Mouse (Mus musculus) neural tube, embryonic 14.5 days (tissue): Measurements from ENCODE around the gene Ankrd54. TPM values are rescaled to one million over a fixed set of nuclear protein-coding genes. Genes with fewer than 3 reads are reported as not detected.
A peak's percentile ranks its signal among the peaks of the same experiment; 100 is the strongest.

Experiments used
- ATAC-seq: fragments of 200-750 bp; cut with Nextera tagmentation; 2 replicates; pipeline ENCODE4 v1.8.0; 2017; ENCODE audit warnings: low read depth, mild to moderate bottlenecking, moderate TSS enrichment, moderate library complexity
- H3K27ac ChIP-seq: fragments of 300-500 bp; sonication (generic); 2 replicates; pipeline ENCODE4 v1.5.1; 2014; ENCODE audit warnings: low read depth, mild to moderate bottlenecking, control low read depth, low read length, moderate library complexity, mixed read lengths
- H3K27me3 ChIP-seq: fragments of 300-500 bp; sonication (generic); 2 replicates; pipeline ENCODE4 v1.6.1; 2014; ENCODE audit warnings: low read length; ENCODE audit not compliant: control insufficient read depth, insufficient read depth
- H3K36me3 ChIP-seq: fragments of 300-500 bp; sonication (generic); 2 replicates; pipeline ENCODE4 v1.6.1; 2014; ENCODE audit warnings: low read length, mixed read lengths; ENCODE audit not compliant: control insufficient read depth, insufficient read depth
- H3K4me1 ChIP-seq: fragments of 300-500 bp; sonication (generic); 2 replicates; pipeline ENCODE4 v1.6.1; 2014; ENCODE audit warnings: low read length; ENCODE audit not compliant: control insufficient read depth, insufficient read depth
- H3K4me2 ChIP-seq: fragments of 300-500 bp; sonication (generic); 2 replicates; pipeline ENCODE4 v1.6.1; 2014; ENCODE audit warnings: mild to moderate bottlenecking, low read depth, low read length, control low read depth
- H3K4me3 ChIP-seq: fragments of 300-500 bp; sonication (generic); 2 replicates; pipeline ENCODE4 v1.5.1; 2014; ENCODE audit warnings: low read depth, low read length, control low read depth, mixed read lengths
- H3K9ac ChIP-seq: fragments of 300-500 bp; sonication (generic); replicated peaks from 2 replicates; pipeline ENCODE4 v1.6.1; 2014; ENCODE audit warnings: low read depth, mild to moderate bottlenecking, control low read depth, low read length, mixed read lengths
- H3K9me3 ChIP-seq: fragments of 300-500 bp; sonication (generic); 2 replicates; pipeline ENCODE4 v1.6.1; 2016; ENCODE audit warnings: low read length; ENCODE audit not compliant: control insufficient read depth
- WGBS: fragments of 180-500 bp; shearing (Covaris S2); extraction: QIAGEN DNeasy Blood & Tissue Kit; methylation state at CpG from one replicate; pipeline ENCODE4 v1.1.7; 2014; 5-methylcytosine and 5-hydroxymethylcytosine counted together
- polyA plus RNA-seq: library from polyadenylated mRNA; unstranded; fragments of >200 nt; fragmentation: Nextera tagmentation; extraction: Ambion mirVana; gene quantifications from 2 replicates; pipeline ENCODE4 v1.2.1, GENCODE M21; 2014

Gene Ankrd54
- polyA plus RNA-seq, 1 experiment from 2014 or later = 46.2 TPM

GRCm38 (mm10) chr15:79103264-79103663 is 40.6 kb upstream of the Ankrd54 start:
- no peak for ATAC-seq
- no peaks in the 10 kb centered on the region for H3K4me1 ChIP-seq
- no peak overlapping the region for H3K9ac ChIP-seq
- no peak overlapping the region for H3K27ac ChIP-seq
- H3K9me3 ChIP-seq = no peaks in the 10 kb centered on the region
- 64% methylated on average over 10 of the region's 10 CpGs for whole genome bisulfite sequencing
- no peaks in the 10 kb centered on the region for H3K36me3 ChIP-seq
- H3K27me3 ChIP-seq = no peaks in the 10 kb centered on the region
- H3K4me3 ChIP-seq = no peak overlapping the region
- no peak overlapping the region for H3K4me2 ChIP-seq

- H3K27ac ChIP-seq = no peak overlapping the region
- H3K36me3 ChIP-seq = no peaks in the 10 kb centered on the region
- H3K4me1 ChIP-seq = peaks cover 3% of the 10 kb centered on the region; the same call in 1 of the 2 replicates
- no peak overlapping the region for H3K4me2 ChIP-seq
- no peaks in the 10 kb centered on the region for H3K9me3 ChIP-seq
- H3K27me3 ChIP-seq = no peaks in the 10 kb centered on the region
- no peak overlapping the region for H3K9ac ChIP-seq
- no peak overlapping the region for H3K4me3 ChIP-seq
- ATAC-seq = no peak
These were observed 38.8 kb upstream of the Ankrd54 start for GRCm38 (mm10) chr15:79101531-79101930.

- Histone ChIP-seq H3K9ac (no peak overlapping the region), H3K4me3 (no peak overlapping the region), H3K27ac (no peak overlapping the region), H3K9me3 (no peaks in the 10 kb centered on the region), H3K27me3 (no peaks in the 10 kb centered on the region), H3K4me2 (no peak overlapping the region), H3K4me1 (peaks cover 3% of the 10 kb centered on the region; the same call in 1 of the 2 replicates), H3K36me3 (peaks cover 3% of the 10 kb centered on the region)
- 76% methylated on average over 4 of the region's 4 CpGs for WGBS
- ATAC-seq = no peak
These were observed 37.7 kb upstream of the Ankrd54 start for GRCm38 (mm10) chr15:79100391-79100790.

GRCm38 (mm10) chr15:79099456-79099855 is 36.8 kb upstream of the Ankrd54 start:
- H3K36me3 ChIP-seq = peaks cover 8% of the 10 kb centered on the region
- no peak overlapping the region for H3K9ac ChIP-seq
- H3K9me3 ChIP-seq = no peaks in the 10 kb centered on the region
- H3K4me2 ChIP-seq = no peak overlapping the region
- H3K4me3 ChIP-seq = no peak overlapping the region
- 65% methylated on average over 4 of the region's 4 CpGs for WGBS
- no peaks in the 10 kb centered on the region for H3K27me3 ChIP-seq
- H3K27ac ChIP-seq = no peak overlapping the region
- no peak for ATAC-seq
- peaks cover 3% of the 10 kb centered on the region; the same call in 1 of the 2 replicates for H3K4me1 ChIP-seq

GRCm38 (mm10) chr15:79098868-79099267 is 36.2 kb upstream of the Ankrd54 start:
- WGBS = 53% methylated on average over 7 of the region's 7 CpGs
- no peak for ATAC-seq
- Histone ChIP-seq H3K9me3 (no peaks in the 10 kb centered on the region), H3K36me3 (peaks cover 14% of the 10 kb centered on the region), H3K27ac (peak overlapping the region; percentile 39; the same call in 1 of the 2 replicates), H3K27me3 (no peaks in the 10 kb centered on the region), H3K4me1 (peaks cover 3% of the 10 kb centered on the region; the same call in 1 of the 2 replicates), H3K9ac (no peak overlapping the region), H3K4me3 (no peak overlapping the region), H3K4me2 (no peak overlapping the region)

GRCm38 (mm10) chr15:79098220-79098619 is 35.5 kb upstream of the Ankrd54 start:
- Histone ChIP-seq H3K27me3 (no peaks in the 10 kb centered on the region), H3K9ac (no peak overlapping the region), H3K9me3 (no peaks in the 10 kb centered on the region), H3K4me3 (no peak overlapping the region), H3K4me2 (no peak overlapping the region), H3K36me3 (peaks cover 20% of the 10 kb centered on the region), H3K27ac (no peak overlapping the region), H3K4me1 (peaks cover 3% of the 10 kb centered on the region; the same call in 1 of the 2 replicates)
- WGBS = 71% methylated on average over 5 of the region's 5 CpGs
- no peak for ATAC-seq

GRCm38 (mm10) chr15:79097611-79098025 is 34.9 kb upstream of the Ankrd54 start:
- 41% methylated on average over 6 of the region's 6 CpGs for WGBS
- H3K9ac ChIP-seq = no peak overlapping the region
- no peak overlapping the region for H3K4me3 ChIP-seq
- no peak overlapping the region for H3K4me2 ChIP-seq
- H3K9me3 ChIP-seq = no peaks in the 10 kb centered on the region
- ATAC-seq = no peak
- H3K36me3 ChIP-seq = peaks cover 24% of the 10 kb centered on the region
- no peak overlapping the region for H3K27ac ChIP-seq
- H3K4me1 ChIP-seq = peaks cover 3% of the 10 kb centered on the region; the same call in 1 of the 2 replicates
- no peaks in the 10 kb centered on the region for H3K27me3 ChIP-seq

GRCm38 (mm10) chr15:79097135-79097534 is 34.4 kb upstream of the Ankrd54 start:
- Histone ChIP-seq H3K4me2 (no peak overlapping the region), H3K4me3 (no peak overlapping the region), H3K36me3 (peaks cover 29% of the 10 kb centered on the region), H3K27me3 (no peaks in the 10 kb centered on the region), H3K4me1 (peaks cover 3% of the 10 kb centered on the region; the same call in 1 of the 2 replicates), H3K9ac (no peak overlapping the region), H3K27ac (no peak overlapping the region), H3K9me3 (no peaks in the 10 kb centered on the region)
- WGBS = 59% methylated on average over 2 of the region's 2 CpGs
- ATAC-seq = no peak

GRCm38 (mm10) chr15:79096556-79096955 is 33.9 kb upstream of the Ankrd54 start:
- ATAC-seq = no peak
- Histone ChIP-seq H3K27ac (no peak overlapping the region), H3K4me1 (peaks cover 3% of the 10 kb centered on the region; the same call in 1 of the 2 replicates), H3K36me3 (peaks cover 34% of the 10 kb centered on the region), H3K4me2 (no peak overlapping the region), H3K9ac (no peak overlapping the region), H3K4me3 (no peak overlapping the region), H3K9me3 (no peaks in the 10 kb centered on the region), H3K27me3 (no peaks in the 10 kb centered on the region)
- WGBS = 89% methylated on average over 3 of the region's 3 CpGs
